Mouse (Mus musculus) G1E (cell line): ENCODE measurements around the gene Necap2. TPM values are rescaled to one million over a fixed set of nuclear protein-coding genes. Genes with fewer than 3 reads are reported as not detected.

Source experiments
- ATAC-seq: 2 replicates; pipeline ENCODE4 v1.8.0; 2016; ENCODE audit warnings: mild to moderate bottlenecking; ENCODE audit not compliant: insufficient number of reproducible peaks, poor library complexity, low FRiP score, severe bottlenecking; ENCODE audit errors: extremely low read depth
- DNase-seq: peaks from one replicate; pipeline ENCODE4 v3.0.0; 2012; ENCODE audit warnings: low spot score
- H3K27me3 ChIP-seq: 2 replicates; pipeline ENCODE4 v1.6.1; 2012; ENCODE audit warnings: mild to moderate bottlenecking, low read length, inconsistent platforms; ENCODE audit not compliant: insufficient read depth
- H3K36me3 ChIP-seq: replicated peaks from 2 replicates; pipeline ENCODE3; 2012; ENCODE audit warnings: mild to moderate bottlenecking, inconsistent platforms
- H3K4me1 ChIP-seq: 2 replicates; pipeline ENCODE4 v1.6.1; 2012; ENCODE audit warnings: low read depth, low read length, inconsistent platforms, mixed read lengths; ENCODE audit not compliant: insufficient read depth
- H3K4me3 ChIP-seq: 2 replicates; pipeline ENCODE4 v1.5.1; 2012; ENCODE audit warnings: low read depth, mild to moderate bottlenecking, inconsistent platforms, low read length, moderate library complexity, mixed read lengths
- H3K9me3 ChIP-seq: replicated peaks from 2 replicates; pipeline ENCODE4 v1.6.1; 2012; ENCODE audit warnings: inconsistent platforms
- CTCF ChIP-seq: IDR thresholded peaks from 2 replicates; pipeline ENCODE4 v1.5.1; 2012; ENCODE audit warnings: low read depth, low read length, inconsistent platforms, mixed read lengths
- GATA1 ChIP-seq: IDR thresholded peaks from 2 replicates; pipeline ENCODE4 v1.6.1; 2012; ENCODE audit warnings: borderline replicate concordance, low read length, inconsistent platforms, mixed read lengths
- GATA2 ChIP-seq: IDR thresholded peaks from 2 replicates; pipeline ENCODE4 v1.6.1; 2012; ENCODE audit warnings: low read depth, low read length, inconsistent platforms, borderline replicate concordance
- POLR2AphosphoS5 ChIP-seq: IDR thresholded peaks from 2 replicates; pipeline ENCODE4 v1.6.1; 2012; ENCODE audit warnings: low read depth, low read length, inconsistent platforms; ENCODE audit not compliant: insufficient replicate concordance
- TAL1 ChIP-seq: conservative IDR thresholded peaks from 2 replicates; pipeline ENCODE4 v1.6.1; 2012; ENCODE audit warnings: low read depth, low read length, inconsistent platforms, mixed read lengths
- polyA plus RNA-seq: library from polyadenylated mRNA; stranded (reverse); fragments of >175 nt; gene quantifications from 2 replicates; pipeline ENCODE4 v1.2.3, GENCODE M21; 2012
- total RNA-seq, 2 experiments: library from RNA; stranded (forward) in 1 of 2; stranded (reverse) in 1 of 2; fragments of 200-1000 nt in 1 of 2; fragments of >200 nt in 1 of 2; fragmentation: Nextera tagmentation in 1 of 2; gene quantifications; 2 replicates each; pipeline ENCODE4 v1.2.3; 2014 to 2017

Necap2 gene
- total and polyA plus RNA-seq, 3 experiments: 43.9 to 101 (median 61.9) TPM

DNA sequence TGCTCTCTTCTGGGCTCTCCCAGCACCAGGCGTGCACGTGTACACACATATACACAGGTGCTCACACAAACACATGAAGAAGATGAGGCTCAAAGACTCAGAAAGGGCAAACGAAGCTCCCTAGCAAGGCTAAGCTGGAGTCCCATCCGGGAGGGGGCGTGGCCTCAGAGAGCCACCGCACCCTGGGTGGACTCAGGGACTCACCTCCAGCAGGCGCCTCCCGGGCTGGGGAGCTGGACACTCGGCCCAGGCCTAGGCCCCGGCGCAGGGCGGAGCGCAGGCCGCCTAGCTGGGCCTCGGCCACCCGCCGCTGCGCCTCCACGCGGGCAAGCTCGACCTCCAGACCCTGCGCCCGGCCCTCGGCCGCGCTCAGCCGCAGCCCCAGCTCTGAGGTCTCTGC lies 53.2 kb downstream of the Necap2 start:
- TF ChIP-seq TAL1 (no peak), POLR2AphosphoS5 (no peak), CTCF (no peak)
- no peak for ATAC-seq

DNA sequence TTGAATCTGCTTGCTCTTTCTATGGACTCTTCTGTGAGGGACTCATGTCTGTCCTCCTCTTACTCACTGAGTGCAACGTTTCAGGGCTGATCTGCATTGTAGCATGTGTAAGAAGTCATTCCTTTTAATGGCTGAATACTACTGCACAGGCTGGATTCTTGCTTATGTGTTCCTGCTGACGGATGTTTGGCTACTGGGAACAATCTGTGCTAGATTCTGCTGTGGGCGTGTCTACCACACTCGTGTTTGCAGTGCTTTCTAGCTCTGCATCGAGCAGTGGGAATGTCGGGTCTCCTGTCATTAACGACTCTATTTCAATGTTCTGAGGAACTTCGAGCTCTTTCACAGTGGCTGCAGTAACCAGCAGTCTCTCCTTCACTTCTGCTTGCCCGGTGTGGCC lies 54.1 kb downstream of the Necap2 start:
- no peaks in the 10 kb centered on the region for H3K9me3 ChIP-seq
- DNase-seq (no peak), ATAC-seq (no peak)
- H3K4me3 ChIP-seq: no peak overlapping the region
- TF ChIP-seq TAL1 (no peak), GATA1 (no peak), GATA2 (no peak), POLR2AphosphoS5 (no peak), CTCF (no peak)
- peaks cover 22% of the 10 kb centered on the region for H3K27me3 ChIP-seq
- peaks cover 2% of the 10 kb centered on the region for H3K36me3 ChIP-seq
- H3K4me1 ChIP-seq: no peaks in the 10 kb centered on the region

More for the DNA sequence above, 53.2 kb downstream of the Necap2 start:
- no peaks in the 10 kb centered on the region for H3K4me1 ChIP-seq
- H3K9me3 ChIP-seq: no peaks in the 10 kb centered on the region
- no peak overlapping the region for H3K4me3 ChIP-seq
- peaks cover 21% of the 10 kb centered on the region for H3K27me3 ChIP-seq
- DNase-seq: no peak
- peaks cover 7% of the 10 kb centered on the region for H3K36me3 ChIP-seq

DNA sequence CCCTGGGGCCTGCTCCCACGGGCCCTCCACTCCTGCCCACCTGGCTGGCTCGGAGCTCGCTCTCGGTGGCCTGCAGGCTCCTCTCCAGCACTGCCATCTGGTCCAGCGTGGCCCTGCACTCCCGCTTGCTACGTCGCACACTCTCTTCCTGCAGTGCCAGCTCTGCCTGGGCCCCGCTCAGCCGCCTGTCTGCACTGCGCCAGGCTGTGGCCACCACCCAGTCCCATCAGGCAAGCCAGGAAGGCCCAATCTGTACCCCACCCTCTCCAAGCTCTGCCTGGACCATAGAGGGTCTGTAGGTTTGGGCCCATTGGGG lies 56.6 kb downstream of the Necap2 start:
- TF ChIP-seq GATA1 (no peak), GATA2 (no peak), CTCF (no peak), POLR2AphosphoS5 (no peak), TAL1 (no peak)
- no peaks in the 10 kb centered on the region for H3K36me3 ChIP-seq
- no peak for DNase-seq
- H3K27me3 ChIP-seq: peaks cover 31% of the 10 kb centered on the region
- no peak for ATAC-seq
- no peaks in the 10 kb centered on the region for H3K9me3 ChIP-seq
- no peak overlapping the region for H3K4me3 ChIP-seq
- no peaks in the 10 kb centered on the region; the same call in 1 of the 2 replicates for H3K4me1 ChIP-seq

DNA sequence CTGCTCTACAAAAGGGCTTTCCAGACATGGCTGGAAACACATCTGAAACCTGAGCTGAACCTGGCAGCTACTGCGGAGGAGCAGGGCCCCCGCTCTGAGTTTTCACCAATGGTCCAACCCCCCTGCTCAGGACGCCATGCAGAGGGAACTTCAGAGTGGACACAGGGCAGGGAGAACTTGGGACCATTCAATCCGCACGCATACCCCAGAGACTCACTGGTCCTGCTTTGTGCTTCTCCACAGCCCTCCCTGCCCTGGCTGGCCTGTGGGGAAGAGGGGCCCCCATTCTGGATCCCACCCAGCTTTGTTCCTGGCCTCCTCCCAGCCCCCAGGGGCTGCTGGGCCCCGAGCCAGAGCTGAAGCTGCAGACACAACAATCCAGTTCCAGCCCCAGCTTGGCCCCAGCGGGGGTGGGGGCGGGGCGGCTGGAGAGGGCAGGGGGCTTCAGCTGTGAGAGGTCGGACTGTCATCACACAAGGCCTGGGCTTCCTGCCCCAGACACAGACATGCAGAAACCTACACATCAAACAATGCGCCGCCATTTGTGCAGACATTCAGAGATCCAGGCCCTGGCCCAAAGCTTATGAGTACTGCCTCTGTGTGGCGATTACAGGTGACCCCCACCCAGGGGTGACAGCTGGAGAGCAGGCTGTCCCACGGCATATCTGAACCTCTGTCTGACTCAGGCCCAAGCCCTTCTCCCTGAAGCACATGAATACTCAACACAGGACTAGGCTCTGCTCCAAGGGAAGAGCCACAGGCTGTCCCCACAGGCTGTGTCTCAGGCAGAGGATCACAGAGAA lies 57.1 kb downstream of the Necap2 start:
- ATAC-seq (no peak), DNase-seq (no peak)
- Histone ChIP-seq H3K27me3 (peaks cover 29% of the 10 kb centered on the region), H3K36me3 (no peaks in the 10 kb centered on the region), H3K9me3 (no peaks in the 10 kb centered on the region), H3K4me1 (no peaks in the 10 kb centered on the region; the same call in 1 of the 2 replicates), H3K4me3 (no peak overlapping the region)
- TF ChIP-seq GATA2 (no peak), CTCF (no peak), POLR2AphosphoS5 (no peak), GATA1 (no peak), TAL1 (no peak)

DNA sequence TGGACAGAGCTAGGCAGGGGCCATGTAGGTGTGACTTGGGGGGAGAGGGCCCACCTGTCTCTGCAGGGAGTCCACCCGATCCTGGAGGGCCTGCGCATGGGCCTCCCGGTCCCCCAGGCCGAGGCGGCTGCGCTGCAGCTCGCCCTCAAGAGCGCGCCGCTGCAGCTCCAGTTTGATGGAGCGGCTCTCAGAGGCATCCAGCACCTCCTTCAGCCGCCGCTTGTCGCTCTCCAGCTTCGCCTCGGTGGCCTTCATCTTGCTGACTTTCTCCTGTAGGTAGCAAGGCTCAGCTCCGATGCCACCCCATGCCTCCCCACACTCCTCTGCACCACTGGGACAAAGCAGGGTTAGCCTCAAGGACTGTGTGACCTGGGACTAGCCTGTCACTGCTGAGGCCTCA lies 57.9 kb downstream of the Necap2 start:
- ATAC-seq (no peak), DNase-seq (no peak)
- H3K36me3 ChIP-seq: no peaks in the 10 kb centered on the region
- TF ChIP-seq GATA2 (no peak), CTCF (no peak), POLR2AphosphoS5 (no peak), TAL1 (no peak)
- peaks cover 31% of the 10 kb centered on the region for H3K27me3 ChIP-seq
- no peaks in the 10 kb centered on the region for H3K9me3 ChIP-seq
- no peaks in the 10 kb centered on the region; the same call in 1 of the 2 replicates for H3K4me1 ChIP-seq
- no peak overlapping the region for H3K4me3 ChIP-seq

DNA sequence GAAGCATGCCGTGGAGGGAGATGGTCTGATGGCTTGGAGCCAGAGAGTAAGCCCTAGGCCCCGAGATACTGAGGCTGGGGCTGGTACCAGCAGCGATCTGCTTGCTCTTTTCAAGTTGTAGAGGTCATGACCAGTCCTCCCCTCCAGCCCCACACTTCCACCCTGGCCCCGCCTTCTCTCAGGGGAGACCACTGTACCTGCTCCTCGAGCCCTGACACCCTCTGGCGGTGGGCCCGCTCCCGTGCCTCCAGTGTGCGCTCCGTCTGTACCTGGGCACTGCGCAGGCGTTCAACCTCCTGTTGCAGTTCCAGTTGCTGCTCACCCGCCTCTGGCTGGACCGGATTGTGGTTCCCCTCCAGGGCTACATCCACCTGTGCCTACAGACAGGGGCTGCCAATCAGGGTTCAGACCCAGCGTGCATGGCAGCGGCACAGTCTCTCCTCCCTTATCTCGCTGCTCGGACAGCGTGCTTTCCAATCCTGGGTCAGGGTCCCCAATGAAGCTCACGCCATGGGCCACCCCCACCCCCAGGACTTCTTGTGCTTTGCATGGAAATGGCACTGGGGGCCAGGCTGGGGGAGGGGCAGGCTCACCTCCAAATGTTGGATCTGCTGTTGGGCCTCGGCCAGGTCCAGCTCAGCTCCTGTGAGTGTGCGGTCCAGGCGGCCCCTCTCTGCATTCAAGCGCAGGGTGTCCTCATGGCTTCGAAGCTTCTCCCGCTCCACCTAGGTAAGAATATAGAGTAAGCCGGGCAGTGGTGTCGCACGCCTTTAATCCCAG lies 60.3 kb downstream of the Necap2 start:
- no peak for TF ChIP-seq POLR2AphosphoS5
- no peak for TF ChIP-seq GATA1
- TF ChIP-seq GATA2: no peak
- TF ChIP-seq CTCF: no peak
- no peak for TF ChIP-seq TAL1
- Histone ChIP-seq H3K36me3 (no peaks in the 10 kb centered on the region), H3K4me1 (no peaks in the 10 kb centered on the region; the same call in 1 of the 2 replicates), H3K4me3 (no peak overlapping the region), H3K27me3 (peaks cover 39% of the 10 kb centered on the region; the same call in 1 of the 2 replicates), H3K9me3 (no peaks in the 10 kb centered on the region)
- ATAC-seq (no peak), DNase-seq (no peak)

Other genes with a start within 250 kb of the Necap2 start
- gene Padi1, start 232.6 kb downstream of the Necap2 start, total RNA-seq (2014; fragmentation: Nextera tagmentation): not detected in 2 replicates
- gene Padi1, start 232.6 kb downstream of the Necap2 start, total RNA-seq (2017): 0.12 and 0.16 TPM in 2 replicates
- 0.03 TPM in 2 replicates for gene Padi1, start 232.6 kb downstream of the Necap2 start, polyA plus RNA-seq
- 0.34 TPM in 1 of 2 replicates, not detected in the other for gene Padi2, start 172.0 kb downstream of the Necap2 start, total RNA-seq (2014; fragmentation: Nextera tagmentation)
- gene Padi2, start 172.0 kb downstream of the Necap2 start, total RNA-seq (2017): 0.46 and 0.82 TPM in 2 replicates
- gene Padi2, start 172.0 kb downstream of the Necap2 start, polyA plus RNA-seq: 0.11 and 0.21 TPM in 2 replicates
- gene Sdhb, start 117.2 kb downstream of the Necap2 start, total RNA-seq (2014; fragmentation: Nextera tagmentation): 51.2 and 51.7 TPM in 2 replicates
- gene Sdhb, start 117.2 kb downstream of the Necap2 start, total RNA-seq (2017): 100 and 103 TPM in 2 replicates
- 105 and 142 TPM in 2 replicates for gene Sdhb, start 117.2 kb downstream of the Necap2 start, polyA plus RNA-seq
- gene Atp13a2, start 91.5 kb downstream of the Necap2 start, total RNA-seq (2014; fragmentation: Nextera tagmentation): 22.3 and 34.0 TPM in 2 replicates
- gene Atp13a2, start 91.5 kb downstream of the Necap2 start, total RNA-seq (2017): 21.4 and 26.6 TPM in 2 replicates
- gene Atp13a2, start 91.5 kb downstream of the Necap2 start, polyA plus RNA-seq: 67.7 and 124 TPM in 2 replicates
- gene Mfap2, start 67.9 kb downstream of the Necap2 start, total RNA-seq (2014; fragmentation: Nextera tagmentation): not detected in 2 replicates
- gene Mfap2, start 67.9 kb downstream of the Necap2 start, total RNA-seq (2017): not detected in 2 replicates
- not detected in 2 replicates for gene Mfap2, start 67.9 kb downstream of the Necap2 start, polyA plus RNA-seq
- 1.7 and 3.4 TPM in 2 replicates for gene Crocc, start 17.8 kb downstream of the Necap2 start, total RNA-seq (2014; fragmentation: Nextera tagmentation)
- gene Crocc, start 17.8 kb downstream of the Necap2 start, total RNA-seq (2017): 3.0 and 3.4 TPM in 2 replicates
- gene Crocc, start 17.8 kb downstream of the Necap2 start, polyA plus RNA-seq: 5.3 and 7.1 TPM in 2 replicates
- gene Spata21, start 10.0 kb upstream of the Necap2 start, total RNA-seq (2014; fragmentation: Nextera tagmentation): not detected in 2 replicates
- not detected in 2 replicates for gene Spata21, start 10.0 kb upstream of the Necap2 start, total RNA-seq (2017)
- gene Spata21, start 10.0 kb upstream of the Necap2 start, polyA plus RNA-seq: not detected in 2 replicates
- gene Szrd1, start 61.4 kb upstream of the Necap2 start, total RNA-seq (2014; fragmentation: Nextera tagmentation): 54.3 and 64.5 TPM in 2 replicates
- 36.7 and 37.2 TPM in 2 replicates for gene Szrd1, start 61.4 kb upstream of the Necap2 start, total RNA-seq (2017)
- 150 and 161 TPM in 2 replicates for gene Szrd1, start 61.4 kb upstream of the Necap2 start, polyA plus RNA-seq
- gene Fbxo42, start 69.6 kb upstream of the Necap2 start, total RNA-seq (2014; fragmentation: Nextera tagmentation): 30.3 and 36.7 TPM in 2 replicates
- gene Fbxo42, start 69.6 kb upstream of the Necap2 start, total RNA-seq (2017): 7.6 and 8.3 TPM in 2 replicates
- gene Fbxo42, start 69.6 kb upstream of the Necap2 start, polyA plus RNA-seq: 14.3 and 15.5 TPM in 2 replicates
- gene Rsg1, start 135.6 kb upstream of the Necap2 start, total RNA-seq (2014; fragmentation: Nextera tagmentation): 1.0 and 2.0 TPM in 2 replicates
- 0.93 and 1.6 TPM in 2 replicates for gene Rsg1, start 135.6 kb upstream of the Necap2 start, total RNA-seq (2017)
- gene Rsg1, start 135.6 kb upstream of the Necap2 start, polyA plus RNA-seq: 0.56 and 0.87 TPM in 2 replicates
- gene Arhgef19, start 161.1 kb upstream of the Necap2 start, total RNA-seq (2014; fragmentation: Nextera tagmentation): not detected in 2 replicates
- gene Arhgef19, start 161.1 kb upstream of the Necap2 start, total RNA-seq (2017): 0.06 TPM in 1 of 2 replicates, not detected in the other
- gene Arhgef19, start 161.1 kb upstream of the Necap2 start, polyA plus RNA-seq: not detected in 2 replicates
- gene Epha2, start 222.9 kb upstream of the Necap2 start, total RNA-seq (2014; fragmentation: Nextera tagmentation): not detected in 2 replicates
- not detected in 2 replicates for gene Epha2, start 222.9 kb upstream of the Necap2 start, total RNA-seq (2017)
- not detected in 2 replicates for gene Epha2, start 222.9 kb upstream of the Necap2 start, polyA plus RNA-seq